Mouse (Mus musculus): ENCODE data around the gene Mad1l1. TPM values are rescaled to one million over a fixed set of nuclear protein-coding genes. Genes with fewer than 3 reads are reported as not detected.

Mad1l1 gene
- polyA plus RNA-seq, 1 experiment from 2014 or later = 25.0 TPM

- ATAC-seq (replicated peaks; ENCODE audit: insufficient number of reproducible peaks, low FRiP score, low TSS enrichment) = no peak
- Histone ChIP-seq H3K4me3 (ENCODE audit: low read depth, low read length) (no peak overlapping the region), H3K27me3 (ENCODE audit: control insufficient read depth, insufficient read depth, low read length) (no peaks in the 10 kb centered on the region), H3K9ac (ENCODE audit: low read depth, low read length) (no peak overlapping the region), H3K36me3 (ENCODE audit: control insufficient read depth, insufficient read depth, low read length) (no peaks in the 10 kb centered on the region), H3K9me3 (replicated peaks; ENCODE audit: control insufficient read depth, low read length) (no peaks in the 10 kb centered on the region), H3K4me2 (no peak overlapping the region), H3K27ac (ENCODE audit: low read depth, low read length) (no peak overlapping the region), H3K4me1 (ENCODE audit: control insufficient read depth, insufficient read depth, low read length) (no peaks in the 10 kb centered on the region)
- 88% methylated on average over 4 of the region's 4 CpGs for WGBS (ENCODE audit: insufficient replicate concordance)
Observed at GRCm38 (mm10) chr5:140079511-140079910, 241.8 kb downstream of the Mad1l1 start.

GRCm38 (mm10) chr5:140078406-140078805 lies 242.9 kb downstream of the Mad1l1 start:
- Histone ChIP-seq H3K4me2 (no peak overlapping the region), H3K27ac (ENCODE audit: low read depth, low read length) (no peak overlapping the region), H3K27me3 (ENCODE audit: control insufficient read depth, insufficient read depth, low read length) (no peaks in the 10 kb centered on the region), H3K4me1 (ENCODE audit: control insufficient read depth, insufficient read depth, low read length) (peaks cover 4% of the 10 kb centered on the region; the same call in 1 of the 2 replicates), H3K36me3 (ENCODE audit: control insufficient read depth, insufficient read depth, low read length) (no peaks in the 10 kb centered on the region), H3K9me3 (replicated peaks; ENCODE audit: control insufficient read depth, low read length) (no peaks in the 10 kb centered on the region), H3K4me3 (ENCODE audit: low read depth, low read length) (no peak overlapping the region), H3K9ac (ENCODE audit: low read depth, low read length) (no peak overlapping the region)
- 88% methylated on average over 3 of the region's 3 CpGs for WGBS (ENCODE audit: insufficient replicate concordance)
- ATAC-seq (replicated peaks; ENCODE audit: insufficient number of reproducible peaks, low FRiP score, low TSS enrichment) = no peak

GRCm38 (mm10) chr5:140076438-140076837 lies 244.9 kb downstream of the Mad1l1 start:
- no peaks in the 10 kb centered on the region for H3K36me3 ChIP-seq (ENCODE audit: control insufficient read depth, insufficient read depth, low read length)

GRCm38 (mm10) chr5:140073671-140074116 lies 247.7 kb downstream of the Mad1l1 start:
- no peak overlapping the region for H3K9ac ChIP-seq (ENCODE audit: low read depth, low read length)
- peaks cover 4% of the 10 kb centered on the region; the same call in 1 of the 2 replicates for H3K4me1 ChIP-seq (ENCODE audit: control insufficient read depth, insufficient read depth, low read length)
- no peaks in the 10 kb centered on the region for H3K9me3 ChIP-seq (replicated peaks; ENCODE audit: control insufficient read depth, low read length)
- H3K4me3 ChIP-seq (ENCODE audit: low read depth, low read length) = no peak overlapping the region
- H3K27me3 ChIP-seq (ENCODE audit: control insufficient read depth, insufficient read depth, low read length) = no peaks in the 10 kb centered on the region
- WGBS (ENCODE audit: insufficient replicate concordance) = 47% methylated on average over 12 of the region's 12 CpGs
- no peak for ATAC-seq (replicated peaks; ENCODE audit: insufficient number of reproducible peaks, low FRiP score, low TSS enrichment)
- no peaks in the 10 kb centered on the region for H3K36me3 ChIP-seq (ENCODE audit: control insufficient read depth, insufficient read depth, low read length)
- no peak overlapping the region for H3K4me2 ChIP-seq
- no peak overlapping the region for H3K27ac ChIP-seq (ENCODE audit: low read depth, low read length)

More at GRCm38 (mm10) chr5:140076438-140076837, 244.9 kb downstream of the Mad1l1 start:
- Histone ChIP-seq H3K9me3 (replicated peaks; ENCODE audit: control insufficient read depth, low read length) (no peaks in the 10 kb centered on the region), H3K27ac (ENCODE audit: low read depth, low read length) (no peak overlapping the region), H3K9ac (ENCODE audit: low read depth, low read length) (no peak overlapping the region), H3K4me3 (ENCODE audit: low read depth, low read length) (no peak overlapping the region), H3K4me1 (ENCODE audit: control insufficient read depth, insufficient read depth, low read length) (peaks cover 4% of the 10 kb centered on the region; the same call in 1 of the 2 replicates), H3K4me2 (no peak overlapping the region), H3K27me3 (ENCODE audit: control insufficient read depth, insufficient read depth, low read length) (no peaks in the 10 kb centered on the region)
- 83% methylated on average over 2 of the region's 2 CpGs for WGBS (ENCODE audit: insufficient replicate concordance)
- ATAC-seq (replicated peaks; ENCODE audit: insufficient number of reproducible peaks, low FRiP score, low TSS enrichment) = no peak

- Histone ChIP-seq H3K9ac (ENCODE audit: low read depth, low read length) (no peak overlapping the region), H3K4me3 (ENCODE audit: low read depth, low read length) (no peak overlapping the region), H3K27me3 (ENCODE audit: control insufficient read depth, insufficient read depth, low read length) (no peaks in the 10 kb centered on the region), H3K27ac (ENCODE audit: low read depth, low read length) (no peak overlapping the region), H3K36me3 (ENCODE audit: control insufficient read depth, insufficient read depth, low read length) (no peaks in the 10 kb centered on the region), H3K4me2 (no peak overlapping the region), H3K9me3 (replicated peaks; ENCODE audit: control insufficient read depth, low read length) (no peaks in the 10 kb centered on the region), H3K4me1 (ENCODE audit: control insufficient read depth, insufficient read depth, low read length) (peaks cover 7% of the 10 kb centered on the region; the same call in 1 of the 2 replicates)
- WGBS (ENCODE audit: insufficient replicate concordance) = 38% methylated on average over 1 of the region's 1 CpGs
- no peak for ATAC-seq (replicated peaks; ENCODE audit: insufficient number of reproducible peaks, low FRiP score, low TSS enrichment)
Observed at GRCm38 (mm10) chr5:140073148-140073670, 248.1 kb downstream of the Mad1l1 start.

GRCm38 (mm10) chr5:140068506-140068905 lies 252.8 kb downstream of the Mad1l1 start:
- Histone ChIP-seq H3K27me3 (ENCODE audit: control insufficient read depth, insufficient read depth, low read length) (no peaks in the 10 kb centered on the region), H3K4me3 (ENCODE audit: low read depth, low read length) (no peak overlapping the region), H3K36me3 (ENCODE audit: control insufficient read depth, insufficient read depth, low read length) (no peaks in the 10 kb centered on the region; the same call in 1 of the 2 replicates), H3K27ac (ENCODE audit: low read depth, low read length) (no peak overlapping the region), H3K9me3 (replicated peaks; ENCODE audit: control insufficient read depth, low read length) (no peaks in the 10 kb centered on the region), H3K9ac (ENCODE audit: low read depth, low read length) (no peak overlapping the region), H3K4me2 (no peak overlapping the region), H3K4me1 (ENCODE audit: control insufficient read depth, insufficient read depth, low read length) (0 out of 2 replicates have a peak, but pooled peaks cover 3% of the 10 kb centered on the region)
- ATAC-seq (replicated peaks; ENCODE audit: insufficient number of reproducible peaks, low FRiP score, low TSS enrichment) = no peak
- 78% methylated on average over 5 of the region's 5 CpGs for WGBS (ENCODE audit: insufficient replicate concordance)

GRCm38 (mm10) chr5:140068051-140068450 lies 253.3 kb downstream of the Mad1l1 start:
- Histone ChIP-seq H3K27ac (ENCODE audit: low read depth, low read length) (no peak overlapping the region), H3K4me1 (ENCODE audit: control insufficient read depth, insufficient read depth, low read length) (0 out of 2 replicates have a peak, but pooled peaks cover 3% of the 10 kb centered on the region), H3K9me3 (replicated peaks; ENCODE audit: control insufficient read depth, low read length) (no peaks in the 10 kb centered on the region), H3K4me2 (no peak overlapping the region), H3K27me3 (ENCODE audit: control insufficient read depth, insufficient read depth, low read length) (no peaks in the 10 kb centered on the region), H3K36me3 (ENCODE audit: control insufficient read depth, insufficient read depth, low read length) (no peaks in the 10 kb centered on the region; the same call in 1 of the 2 replicates), H3K9ac (ENCODE audit: low read depth, low read length) (no peak overlapping the region), H3K4me3 (ENCODE audit: low read depth, low read length) (no peak overlapping the region)
- ATAC-seq (replicated peaks; ENCODE audit: insufficient number of reproducible peaks, low FRiP score, low TSS enrichment) = no peak
- 77% methylated on average over 3 of the region's 3 CpGs for WGBS (ENCODE audit: insufficient replicate concordance)

- ATAC-seq (replicated peaks; ENCODE audit: insufficient number of reproducible peaks, low FRiP score, low TSS enrichment) = no peak
- no peaks in the 10 kb centered on the region; the same call in 1 of the 2 replicates for H3K36me3 ChIP-seq (ENCODE audit: control insufficient read depth, insufficient read depth, low read length)
- H3K27ac ChIP-seq (ENCODE audit: low read depth, low read length) = no peak overlapping the region
- no peaks in the 10 kb centered on the region for H3K9me3 ChIP-seq (replicated peaks; ENCODE audit: control insufficient read depth, low read length)
- no peak overlapping the region for H3K4me3 ChIP-seq (ENCODE audit: low read depth, low read length)
- 0 out of 2 replicates have a peak, but pooled peaks cover 3% of the 10 kb centered on the region for H3K4me1 ChIP-seq (ENCODE audit: control insufficient read depth, insufficient read depth, low read length)
- no peak overlapping the region for H3K9ac ChIP-seq (ENCODE audit: low read depth, low read length)
- H3K4me2 ChIP-seq = no peak overlapping the region
- H3K27me3 ChIP-seq (ENCODE audit: control insufficient read depth, insufficient read depth, low read length) = no peaks in the 10 kb centered on the region
- 74% methylated on average over 8 of the region's 8 CpGs for WGBS (ENCODE audit: insufficient replicate concordance)
Observed at GRCm38 (mm10) chr5:140066769-140067168, 254.6 kb downstream of the Mad1l1 start.

GRCm38 (mm10) chr5:140066281-140066680 lies 255.1 kb downstream of the Mad1l1 start:
- Histone ChIP-seq H3K4me3 (ENCODE audit: low read depth, low read length) (no peak overlapping the region), H3K36me3 (ENCODE audit: control insufficient read depth, insufficient read depth, low read length) (no peaks in the 10 kb centered on the region; the same call in 1 of the 2 replicates), H3K4me2 (no peak overlapping the region), H3K27me3 (ENCODE audit: control insufficient read depth, insufficient read depth, low read length) (no peaks in the 10 kb centered on the region), H3K9ac (ENCODE audit: low read depth, low read length) (no peak overlapping the region), H3K9me3 (replicated peaks; ENCODE audit: control insufficient read depth, low read length) (no peaks in the 10 kb centered on the region), H3K4me1 (ENCODE audit: control insufficient read depth, insufficient read depth, low read length) (0 out of 2 replicates have a peak, but pooled peaks cover 3% of the 10 kb centered on the region), H3K27ac (ENCODE audit: low read depth, low read length) (no peak overlapping the region)
- no peak for ATAC-seq (replicated peaks; ENCODE audit: insufficient number of reproducible peaks, low FRiP score, low TSS enrichment)

Measured in heart, embryonic 11.5 days (tissue).